Mouse (Mus musculus) hindbrain, embryonic 15.5 days (tissue): Measurements from ENCODE around the gene Ogfod2. TPM values are rescaled to one million over a fixed set of nuclear protein-coding genes. Genes with fewer than 3 reads are reported as not detected.
A peak's percentile ranks its signal among the peaks of the same experiment; 100 is the strongest.

Experiments
- ATAC-seq: fragments of 200-750 bp; cut with Nextera tagmentation; 2 replicates; pipeline ENCODE4 v1.8.0; 2017; ENCODE audit warnings: low read depth, moderate number of reproducible peaks, moderate TSS enrichment; ENCODE audit not compliant: low FRiP score
- H3K27ac ChIP-seq: fragments of 300-500 bp; sonication (generic); replicated peaks from 2 replicates; pipeline ENCODE4 v1.5.1; 2015; ENCODE audit warnings: mild to moderate bottlenecking, inconsistent platforms
- H3K27me3 ChIP-seq: fragments of 300-500 bp; sonication (generic); 2 replicates; pipeline ENCODE4 v1.6.1; 2015; ENCODE audit warnings: control low read depth, inconsistent platforms
- H3K36me3 ChIP-seq: fragments of 300-500 bp; sonication (generic); 2 replicates; pipeline ENCODE4 v1.6.1; 2015; ENCODE audit warnings: control low read depth, inconsistent platforms
- H3K4me1 ChIP-seq: fragments of 300-500 bp; sonication (generic); replicated peaks from 2 replicates; pipeline ENCODE4 v1.6.1; 2015; ENCODE audit warnings: control low read depth, inconsistent platforms
- H3K4me2 ChIP-seq: fragments of 300-500 bp; sonication (generic); 2 replicates; pipeline ENCODE4 v1.6.1; 2015; ENCODE audit warnings: moderate library complexity, mild to moderate bottlenecking, inconsistent platforms
- H3K4me3 ChIP-seq: fragments of 300-500 bp; sonication (generic); 2 replicates; pipeline ENCODE4 v1.5.1; 2015; ENCODE audit warnings: mild to moderate bottlenecking, inconsistent platforms
- H3K9ac ChIP-seq: fragments of 300-500 bp; sonication (generic); 2 replicates; pipeline ENCODE4 v1.6.1; 2015; ENCODE audit warnings: inconsistent platforms
- H3K9me3 ChIP-seq: fragments of 300-500 bp; sonication (generic); 2 replicates; pipeline ENCODE4 v1.6.1; 2016; ENCODE audit warnings: control low read depth, inconsistent platforms
- WGBS: fragments of 180-500 bp; shearing (Covaris S2); methylation state at CpG from one replicate; pipeline ENCODE4 v1.1.7; 2015; 5-methylcytosine and 5-hydroxymethylcytosine counted together
- polyA plus RNA-seq: library from polyadenylated mRNA; unstranded; fragments of >200 nt; fragmentation: Nextera tagmentation; extraction: Ambion mirVana; gene quantifications from 2 replicates; pipeline ENCODE4 v1.2.1, GENCODE M21; 2015

Ogfod2 gene
- polyA plus RNA-seq, 1 experiment from 2014 or later = 37.5 TPM

DNA sequence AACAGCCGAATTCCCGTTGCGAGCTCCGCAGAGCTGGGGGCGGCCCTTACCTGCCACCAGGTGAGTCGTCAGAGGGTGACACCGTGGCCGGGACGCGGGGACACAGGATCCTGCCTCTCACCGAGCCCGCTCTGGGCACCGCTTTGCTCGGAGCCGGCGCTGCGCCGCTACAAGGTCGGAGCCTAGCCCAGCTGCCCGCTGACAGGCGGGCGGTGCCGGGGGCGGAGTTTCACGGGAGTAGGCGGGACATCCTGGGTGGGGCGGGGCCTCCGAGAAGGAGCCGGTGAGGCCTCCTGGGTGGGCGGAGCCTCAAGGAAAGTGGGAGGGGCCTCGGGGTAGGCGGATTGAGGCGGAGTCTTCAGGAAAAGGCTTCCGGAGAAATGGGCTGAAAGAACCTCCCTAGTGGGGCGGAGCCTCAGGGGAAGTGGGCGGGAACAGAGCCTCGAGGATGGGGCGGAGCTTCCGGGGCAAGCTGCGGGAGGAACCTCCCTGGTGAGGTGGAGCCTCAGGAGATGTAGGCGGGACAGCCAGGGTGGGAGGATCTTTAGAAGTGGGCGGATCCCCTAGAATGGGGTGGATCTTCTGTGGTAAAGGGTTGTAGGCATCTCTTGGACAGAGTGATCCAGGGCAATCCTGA is 16.4 kb upstream of the Ogfod2 start, which contains the start of gene Abcb9:
Gene Abcb9 (minus strand): TSS at position 203 of the 637 bp plus-strand sequence.
- no peaks in the 10 kb centered on the region for H3K9me3 ChIP-seq
- peak within 1 kb of the TSS; percentile 60 for H3K4me3 ChIP-seq
- 2% methylated on average over 42 of the region's 42 CpGs for WGBS
- no peaks in the 10 kb centered on the region for H3K36me3 ChIP-seq
- H3K27me3 ChIP-seq = no peaks in the 10 kb centered on the region
- peak within 1 kb of the TSS; percentile 51; the same call in 1 of the 2 replicates for H3K27ac ChIP-seq
- peaks cover 13% of the 10 kb centered on the region for H3K4me1 ChIP-seq
- peak; percentile 88 for ATAC-seq
- H3K4me2 ChIP-seq = peak within 1 kb of the TSS; percentile 63
- H3K9ac ChIP-seq = peak within 1 kb of the TSS; percentile 63

DNA sequence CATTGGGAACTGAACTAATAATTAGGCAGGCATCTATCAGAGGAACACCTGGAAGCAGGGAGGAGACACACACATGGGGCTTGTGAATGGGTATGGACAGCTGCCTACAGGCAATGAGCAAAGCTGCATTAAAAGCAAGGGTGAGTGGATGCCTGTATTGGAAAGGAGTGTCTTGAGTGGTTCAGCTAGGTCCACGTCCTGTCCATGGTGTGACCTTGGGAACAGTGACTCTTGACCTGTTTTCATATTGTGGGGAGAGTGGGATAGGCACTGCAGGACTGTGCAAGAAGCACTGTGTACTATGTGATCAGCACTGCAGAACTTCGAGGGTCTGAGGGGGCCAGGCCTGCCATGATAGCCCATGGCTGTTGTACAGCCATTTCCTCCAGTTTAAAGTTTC is 13.2 kb upstream of the Ogfod2 start:
- H3K9ac ChIP-seq = no peak overlapping the region
- H3K4me2 ChIP-seq = no peak overlapping the region
- 89% methylated on average over 2 of the region's 2 CpGs for WGBS
- no peak overlapping the region for H3K27ac ChIP-seq
- peaks cover 7% of the 10 kb centered on the region for H3K4me1 ChIP-seq
- H3K9me3 ChIP-seq = no peaks in the 10 kb centered on the region
- no peaks in the 10 kb centered on the region for H3K36me3 ChIP-seq
- H3K4me3 ChIP-seq = no peak overlapping the region
- ATAC-seq = no peak
- no peaks in the 10 kb centered on the region for H3K27me3 ChIP-seq

GRCm38 (mm10) chr5:124100128-124101044 is 11.7 kb upstream of the Ogfod2 start:
- Histone ChIP-seq H3K9ac (no peak overlapping the region), H3K9me3 (no peaks in the 10 kb centered on the region), H3K4me3 (no peak overlapping the region), H3K4me1 (peaks cover 3% of the 10 kb centered on the region; the same call in 1 of the 2 replicates), H3K4me2 (no peak overlapping the region), H3K27me3 (no peaks in the 10 kb centered on the region), H3K36me3 (no peaks in the 10 kb centered on the region), H3K27ac (no peak overlapping the region)
- 92% methylated on average over 11 of the region's 11 CpGs for WGBS
- ATAC-seq = no peak

- Histone ChIP-seq H3K4me2 (no peak overlapping the region), H3K27ac (no peak overlapping the region), H3K27me3 (no peaks in the 10 kb centered on the region), H3K4me1 (no peaks in the 10 kb centered on the region), H3K9me3 (no peaks in the 10 kb centered on the region), H3K9ac (no peak overlapping the region), H3K36me3 (no peaks in the 10 kb centered on the region), H3K4me3 (no peak overlapping the region)
- 88% methylated on average over 6 of the region's 6 CpGs for WGBS
- ATAC-seq = no peak
Observed at GRCm38 (mm10) chr5:124102326-124102725, 9.8 kb upstream of the Ogfod2 start.

- H3K9me3 ChIP-seq = no peaks in the 10 kb centered on the region
- ATAC-seq = no peak
- no peak overlapping the region for H3K9ac ChIP-seq
- 92% methylated on average over 3 of the region's 3 CpGs for WGBS
- no peaks in the 10 kb centered on the region for H3K27me3 ChIP-seq
- H3K4me1 ChIP-seq = no peaks in the 10 kb centered on the region
- H3K27ac ChIP-seq = no peak overlapping the region
- no peak overlapping the region for H3K4me2 ChIP-seq
- H3K36me3 ChIP-seq = no peaks in the 10 kb centered on the region
- H3K4me3 ChIP-seq = no peak overlapping the region
Observed at GRCm38 (mm10) chr5:124103020-124103419, 9.1 kb upstream of the Ogfod2 start.

- no peaks in the 10 kb centered on the region for H3K36me3 ChIP-seq
- H3K4me2 ChIP-seq = no peak overlapping the region
- no peak overlapping the region for H3K27ac ChIP-seq
- WGBS = 95% methylated on average over 9 of the region's 9 CpGs
- H3K9me3 ChIP-seq = no peaks in the 10 kb centered on the region
- no peaks in the 10 kb centered on the region for H3K27me3 ChIP-seq
- no peak overlapping the region for H3K4me3 ChIP-seq
- H3K4me1 ChIP-seq = no peaks in the 10 kb centered on the region
- H3K9ac ChIP-seq = no peak overlapping the region
- ATAC-seq = no peak
Observed at GRCm38 (mm10) chr5:124103552-124103951, 8.5 kb upstream of the Ogfod2 start.

DNA sequence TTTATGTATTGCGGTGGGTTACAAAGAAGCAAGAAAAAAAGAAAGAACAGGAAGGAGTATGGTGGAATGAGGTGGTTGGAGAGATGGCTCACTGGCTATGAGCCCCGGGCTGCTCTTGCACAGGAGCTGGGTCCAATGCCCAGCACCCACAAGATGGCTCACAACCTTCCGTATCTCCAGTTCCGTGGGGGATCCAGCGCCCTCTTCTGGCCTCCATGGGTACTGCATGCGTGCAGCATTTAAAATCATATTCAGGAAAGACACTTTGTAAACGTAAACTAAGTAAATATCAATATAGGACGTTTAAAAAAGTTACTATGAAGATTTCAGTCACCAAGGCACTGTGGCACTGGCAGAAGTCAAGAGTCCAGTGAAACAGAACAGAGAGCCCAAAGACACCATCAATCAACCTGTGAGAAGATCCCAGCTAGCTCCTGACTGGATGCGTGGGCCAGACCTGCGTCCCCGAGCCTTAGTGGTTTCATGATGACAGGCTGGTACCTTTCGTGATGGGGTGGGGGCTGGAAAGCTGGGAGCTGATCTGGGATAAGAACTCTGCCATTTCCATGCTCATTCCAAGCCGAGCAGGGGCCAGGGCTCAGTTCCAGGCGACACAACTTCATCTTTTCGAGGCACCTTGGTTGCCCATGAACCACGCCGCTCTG is 888 bp upstream of the Ogfod2 start:
- 24% methylated on average over 17 of the region's 17 CpGs for WGBS
- H3K4me3 ChIP-seq = peak overlapping the region; percentile 68
- H3K36me3 ChIP-seq = no peaks in the 10 kb centered on the region
- H3K4me2 ChIP-seq = peak overlapping the region; percentile 82
- H3K4me1 ChIP-seq = peaks cover 30% of the 10 kb centered on the region
- peak overlapping the region; percentile 95 for H3K27ac ChIP-seq
- no peaks in the 10 kb centered on the region for H3K27me3 ChIP-seq
- peak overlapping the region; percentile 44 for H3K9ac ChIP-seq
- ATAC-seq = peak; percentile 25
- H3K9me3 ChIP-seq = no peaks in the 10 kb centered on the region

DNA sequence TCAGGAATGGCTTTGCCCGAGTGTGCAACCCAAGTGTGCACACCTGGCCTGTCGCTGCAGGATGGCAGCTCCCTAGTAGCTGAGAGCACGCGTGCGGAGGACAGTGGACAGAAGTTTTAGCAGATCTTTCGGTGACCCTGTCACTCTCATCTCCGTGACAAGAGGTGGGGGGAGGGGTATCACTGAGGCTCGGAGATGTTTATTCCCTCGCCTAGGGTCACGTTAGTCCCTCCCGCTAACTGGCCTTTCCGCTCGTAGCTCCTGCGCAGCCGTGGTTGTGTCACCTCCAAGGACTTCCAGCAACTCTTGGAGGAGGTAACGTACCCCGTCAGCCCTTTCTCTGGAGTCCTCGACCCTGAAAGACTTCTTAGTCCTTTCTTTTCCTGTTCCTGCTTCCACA is 434 bp downstream of the Ogfod2 start:
- no peaks in the 10 kb centered on the region for H3K9me3 ChIP-seq
- under 1% methylated on average over 18 of the region's 18 CpGs for WGBS
- ATAC-seq = no peak
- peak overlapping the region; percentile 68 for H3K4me3 ChIP-seq
- H3K9ac ChIP-seq = peak overlapping the region; percentile 64
- peaks cover 42% of the 10 kb centered on the region for H3K4me1 ChIP-seq
- no peaks in the 10 kb centered on the region for H3K27me3 ChIP-seq
- peak overlapping the region; percentile 95 for H3K27ac ChIP-seq
- H3K4me2 ChIP-seq = peak overlapping the region; percentile 82
- no peaks in the 10 kb centered on the region for H3K36me3 ChIP-seq

DNA sequence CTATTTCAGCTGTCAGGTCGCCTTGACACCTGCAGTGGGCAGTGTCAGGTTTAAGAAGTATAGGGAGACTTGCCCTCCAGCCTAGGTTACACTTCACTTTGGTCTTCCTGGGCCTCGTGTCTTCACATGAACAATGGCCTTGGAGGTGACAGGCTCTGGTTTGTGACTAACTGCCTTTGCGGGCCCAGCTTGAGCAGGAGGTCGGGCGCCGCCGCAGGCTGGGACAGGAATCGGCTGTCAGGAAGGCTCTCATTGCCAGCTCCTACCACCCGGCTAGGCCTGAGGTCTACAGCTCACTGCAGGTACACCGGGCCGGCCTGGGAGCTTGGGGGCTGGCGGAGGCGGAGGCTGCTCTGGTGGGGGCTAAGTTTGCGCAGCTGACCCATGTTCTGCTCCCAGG is 933 bp downstream of the Ogfod2 start:
- Histone ChIP-seq H3K4me2 (peak overlapping the region; percentile 82), H3K27me3 (no peaks in the 10 kb centered on the region), H3K36me3 (no peaks in the 10 kb centered on the region), H3K9me3 (no peaks in the 10 kb centered on the region), H3K27ac (peak overlapping the region; percentile 95; the same call in 1 of the 2 replicates), H3K4me3 (peak overlapping the region; percentile 68), H3K9ac (peak overlapping the region; percentile 64), H3K4me1 (peaks cover 47% of the 10 kb centered on the region)
- ATAC-seq = no peak
- 20% methylated on average over 14 of the region's 14 CpGs for WGBS

GRCm38 (mm10) chr5:124114276-124115025 is 2.4 kb downstream of the Ogfod2 start:
- H3K9ac ChIP-seq = no peak overlapping the region
- 93% methylated on average over 24 of the region's 24 CpGs for WGBS
- H3K9me3 ChIP-seq = no peaks in the 10 kb centered on the region
- H3K36me3 ChIP-seq = peaks cover 10% of the 10 kb centered on the region
- H3K27ac ChIP-seq = no peak overlapping the region
- H3K4me2 ChIP-seq = no peak overlapping the region
- H3K27me3 ChIP-seq = no peaks in the 10 kb centered on the region
- no peak for ATAC-seq
- H3K4me1 ChIP-seq = peaks cover 50% of the 10 kb centered on the region
- H3K4me3 ChIP-seq = no peak overlapping the region

DNA sequence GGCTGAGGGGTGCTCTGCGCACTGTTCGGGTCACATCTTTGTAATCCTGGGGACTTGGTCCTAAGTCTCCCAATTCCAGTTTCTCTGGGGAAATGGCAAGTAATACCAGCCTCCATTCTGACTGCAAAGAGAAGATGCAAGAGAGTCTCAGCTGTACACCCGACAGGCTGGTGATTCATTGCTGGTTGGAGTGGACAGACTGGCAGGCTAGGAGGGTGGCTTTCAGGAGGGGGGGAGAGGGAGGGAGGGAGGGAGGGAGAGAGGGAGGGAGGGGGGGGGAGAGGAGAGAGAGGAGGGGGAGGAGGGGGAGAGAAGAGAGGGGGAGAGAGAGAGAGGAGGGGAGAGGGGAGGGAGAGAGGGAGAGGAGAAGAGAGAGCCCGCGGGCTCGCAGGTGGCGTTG is 3.4 kb downstream of the Ogfod2 start:
- 21% methylated on average over 7 of the region's 7 CpGs for WGBS
- peaks cover 50% of the 10 kb centered on the region for H3K4me1 ChIP-seq
- no peaks in the 10 kb centered on the region for H3K27me3 ChIP-seq
- H3K4me3 ChIP-seq = peak overlapping the region; percentile 91
- peak overlapping the region; percentile 91 for H3K9ac ChIP-seq
- H3K36me3 ChIP-seq = peaks cover 18% of the 10 kb centered on the region
- H3K27ac ChIP-seq = peak overlapping the region; percentile 86
- no peaks in the 10 kb centered on the region for H3K9me3 ChIP-seq
- peak overlapping the region; percentile 98 for H3K4me2 ChIP-seq
- no peak for ATAC-seq
